Mouse (Mus musculus) left cerebral cortex, postnatal 4 days (tissue): ENCODE measurements around the gene Lyrm7. TPM values are rescaled to one million over a fixed set of nuclear protein-coding genes. Genes with fewer than 3 reads are reported as not detected.
"Not testable (repeated sequence)": the region's sequence is repeated elsewhere in the genome, so short reads cannot be mapped to it uniquely, and the experiment has no call there.

Experiments used
- DNase-seq: peaks from one replicate; pipeline ENCODE4 v3.0.0-alpha.2; 2022
- intact Hi-C: fragments of 180-260 bp; cut with DNase I; formaldehyde crosslinking; loops from one replicate; pipeline ENCODE4 v1.15.1; 2025
- total RNA-seq, 2 experiments: library from RNA; stranded (reverse); gene quantifications; 2 replicates each; pipeline ENCODE4 v1.2.3; 2021

Lyrm7 gene
- total RNA-seq, 2 experiments from 2014 or later, result 17.5 to 26.2 TPM

- DNase-seq, intact Hi-C loops: not testable (repeated sequence)
These were observed 1.8 kb downstream of the Lyrm7 start for GRCm38 (mm10) chr11:54858880-54859279.

- intact Hi-C loops, result no loop called here
- DNase-seq, result no peak
These were observed 9.1 kb downstream of the Lyrm7 start for GRCm38 (mm10) chr11:54851656-54852055.

DNA sequence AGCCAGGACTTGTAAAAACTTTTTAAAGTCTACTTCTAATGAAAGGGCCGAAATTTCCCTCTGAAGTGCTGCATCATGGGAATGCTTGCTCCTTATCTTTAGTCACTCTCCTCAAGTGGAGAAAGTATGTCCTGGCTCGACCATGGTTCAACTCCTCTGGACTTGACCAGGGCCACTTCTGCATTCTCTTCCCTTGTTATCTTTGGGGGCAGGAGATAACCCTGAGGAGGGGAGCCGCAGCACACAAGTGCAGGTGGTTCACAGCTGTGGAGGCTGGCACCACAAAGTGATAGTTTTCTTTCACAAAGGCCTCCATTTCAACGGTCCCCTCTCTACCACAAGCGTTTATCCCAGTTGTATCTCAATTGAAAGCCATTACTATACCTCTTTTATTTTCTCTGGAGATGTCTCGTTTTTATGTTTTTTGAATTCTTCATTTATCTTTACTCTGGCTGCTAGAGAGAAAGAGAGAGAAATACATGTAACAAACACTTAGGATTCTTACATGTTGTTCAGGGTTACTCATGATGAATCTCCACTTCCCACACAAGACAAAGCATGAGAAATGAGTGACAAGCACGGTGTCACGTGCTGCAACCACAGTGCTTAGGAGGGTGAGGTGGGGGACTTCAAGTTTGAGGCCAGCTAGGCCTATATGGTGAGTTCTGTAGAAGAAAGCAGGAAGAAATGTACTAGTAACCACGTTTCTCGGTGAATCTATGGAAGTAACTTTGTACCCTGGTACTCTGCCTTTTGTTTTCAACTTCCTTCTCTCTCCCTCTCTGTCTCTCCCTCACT lies 10.6 kb downstream of the Lyrm7 start:
- no peak for DNase-seq
- intact Hi-C loops, result no loop called here

DNA sequence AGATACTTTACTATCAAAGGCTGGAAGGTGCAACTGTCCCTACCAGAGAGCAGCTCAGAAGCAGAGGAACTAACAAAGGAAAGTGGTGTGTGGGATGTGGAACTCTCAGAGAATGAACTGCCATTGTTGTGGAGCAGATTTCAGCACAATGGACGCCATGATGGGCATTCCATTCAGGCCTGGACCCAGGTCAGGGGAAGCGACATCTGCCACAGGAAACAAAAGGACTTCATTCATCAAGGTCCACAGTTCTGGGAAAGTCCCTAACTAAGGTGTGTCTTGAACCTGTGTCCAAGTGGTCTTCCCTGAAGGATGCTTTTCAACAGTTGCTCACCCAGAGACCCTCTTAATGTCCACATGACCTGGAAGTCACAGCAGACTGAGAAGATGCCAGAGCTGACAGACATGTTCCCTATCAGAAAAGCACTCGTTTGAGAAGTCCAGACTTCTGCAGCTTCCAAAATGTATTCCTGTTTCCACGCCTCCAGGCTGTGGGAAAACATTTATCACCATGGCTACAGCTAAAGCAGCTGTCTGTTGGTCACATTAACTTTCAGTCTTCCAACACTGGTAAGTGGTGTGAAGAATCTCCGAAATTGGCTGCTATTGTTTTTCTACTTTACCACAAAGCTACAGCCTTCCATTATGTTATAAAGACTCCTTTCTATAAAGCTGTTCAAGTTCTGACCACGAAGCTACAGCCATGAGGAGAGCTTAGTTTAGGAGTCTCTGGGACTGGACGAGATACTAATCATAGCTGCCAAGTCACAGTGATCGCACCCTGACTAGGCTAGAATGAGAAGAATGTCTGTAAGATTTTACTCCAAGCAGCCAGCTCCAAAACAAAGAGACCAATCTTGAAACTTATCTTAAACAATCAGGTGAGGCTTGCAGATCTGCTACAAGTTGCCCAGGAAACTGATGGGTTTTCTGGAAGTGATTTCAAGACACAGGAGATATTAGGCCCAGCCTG lies 15.0 kb downstream of the Lyrm7 start:
- no peak for DNase-seq
- intact Hi-C loops, result no loop called here

GRCm38 (mm10) chr11:54844959-54845358 lies 15.8 kb downstream of the Lyrm7 start:
- DNase-seq, result no peak
- intact Hi-C loops, result no loop called here

GRCm38 (mm10) chr11:54844424-54844823 lies 16.3 kb downstream of the Lyrm7 start:
- no peak for DNase-seq
- intact Hi-C loops, result no loop called here

- intact Hi-C loops, result no loop called here
- no peak for DNase-seq
These were observed 19.8 kb downstream of the Lyrm7 start for GRCm38 (mm10) chr11:54840891-54841290.

DNA sequence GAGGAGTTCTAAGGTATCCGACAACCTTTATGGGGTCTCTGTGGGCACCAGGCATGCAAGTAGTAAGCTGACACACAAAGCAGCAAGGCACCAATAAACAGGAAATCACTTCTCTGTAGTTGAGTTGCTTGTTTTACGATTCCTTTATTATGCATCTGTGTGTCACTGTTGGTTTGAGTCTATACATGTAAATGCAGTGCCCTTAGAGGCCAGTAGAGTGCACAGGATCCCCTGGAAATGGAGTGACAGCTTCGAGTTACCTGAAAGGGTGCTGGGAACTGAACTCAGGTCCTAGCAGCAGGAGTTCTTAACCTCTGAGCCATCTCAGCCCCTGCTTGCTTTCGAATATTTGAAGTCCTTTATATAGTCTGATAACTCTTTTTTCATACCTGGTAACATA lies 21.0 kb downstream of the Lyrm7 start:
- no peak for DNase-seq
- intact Hi-C loops, result no loop called here

GRCm38 (mm10) chr11:54836106-54836505 lies 24.6 kb downstream of the Lyrm7 start:
- DNase-seq, result peak; percentile 57
- intact Hi-C loops, result no loop called here

GRCm38 (mm10) chr11:54834596-54834995 lies 26.1 kb downstream of the Lyrm7 start:
- no peak for DNase-seq
- intact Hi-C loops, result no loop called here

- intact Hi-C loops, result no loop called here
- no peak for DNase-seq
These were observed 26.9 kb downstream of the Lyrm7 start for GRCm38 (mm10) chr11:54833833-54834232.

DNA sequence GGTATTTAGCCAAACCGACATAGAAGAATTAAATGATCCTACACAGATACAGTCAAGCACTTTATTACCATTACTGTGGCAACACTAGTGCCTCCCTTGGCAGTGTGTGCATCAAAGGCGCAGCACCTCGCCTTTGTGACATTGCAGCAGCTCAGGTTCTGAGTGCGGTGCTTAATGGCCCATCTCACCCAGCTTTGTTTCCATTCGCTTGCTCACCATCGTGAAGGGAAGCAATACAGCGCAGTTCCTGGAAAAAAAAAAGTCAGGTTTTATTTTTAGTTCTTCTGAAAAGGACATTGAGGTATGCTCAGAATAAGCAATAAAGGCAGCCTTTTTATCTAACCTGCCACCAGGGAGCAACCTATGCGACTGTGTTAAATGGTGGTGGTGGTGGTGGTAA lies 33.9 kb downstream of the Lyrm7 start:
- intact Hi-C loops, result no loop called here
- DNase-seq, result no peak

DNA sequence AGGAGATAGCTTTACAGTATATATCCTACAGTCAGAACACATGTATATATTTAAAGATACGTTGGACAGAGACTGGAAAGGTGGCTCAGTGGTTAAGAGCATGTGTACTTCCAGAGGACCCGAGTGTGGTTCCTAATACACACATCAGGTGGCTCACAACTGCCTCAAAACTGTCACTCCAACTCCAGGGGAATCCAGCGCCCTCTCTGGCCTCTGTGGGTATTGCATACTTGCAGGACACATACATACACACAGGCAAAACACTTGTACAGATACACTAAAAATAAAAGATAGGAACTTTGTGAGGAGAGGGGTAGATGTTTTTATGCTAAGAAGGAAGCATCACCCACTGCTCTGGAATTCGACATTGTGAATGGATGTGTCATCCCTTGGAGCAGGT lies 34.9 kb downstream of the Lyrm7 start:
- DNase-seq, result no peak
- intact Hi-C loops, result no loop called here

DNA sequence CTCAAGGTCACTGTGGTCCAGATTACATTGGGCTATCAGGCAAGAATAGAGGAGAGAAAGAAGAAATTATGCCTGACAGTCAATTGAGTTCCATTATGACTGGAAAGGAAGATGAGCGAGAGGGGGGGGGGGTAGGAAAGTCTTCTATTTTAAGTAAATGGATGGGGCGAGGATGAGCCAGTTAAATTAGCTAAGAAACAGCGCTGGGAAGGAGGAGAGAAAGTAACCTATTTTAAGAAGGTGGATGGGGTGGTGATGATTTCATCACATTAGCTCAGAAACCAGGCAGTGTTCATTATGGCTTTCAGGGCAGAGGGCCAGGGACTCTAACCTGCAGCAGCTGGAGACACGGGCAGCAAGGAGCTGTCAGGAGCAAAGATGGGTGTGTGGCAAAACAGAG lies 37.2 kb downstream of the Lyrm7 start:
- no peak for DNase-seq

DNA sequence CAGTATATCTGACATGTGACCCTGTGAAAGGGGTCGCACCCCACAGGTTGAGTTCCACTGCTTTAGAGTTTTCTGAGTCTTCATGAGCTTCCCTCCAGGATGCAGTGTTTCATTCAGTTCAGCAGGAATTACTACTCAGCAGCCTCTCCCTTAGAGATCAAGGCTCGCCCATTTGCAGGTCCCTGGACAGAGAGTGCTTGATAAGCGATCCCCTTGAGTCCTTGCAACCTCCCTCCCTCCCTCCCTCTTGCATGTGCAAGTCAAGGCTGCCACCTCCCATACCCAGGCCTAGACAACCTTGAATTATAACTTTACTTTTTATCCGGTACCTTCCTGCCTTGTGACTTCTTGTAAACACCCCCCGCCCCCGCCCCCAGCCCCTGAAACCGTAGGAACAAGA lies 41.2 kb downstream of the Lyrm7 start:
- intact Hi-C loops, result no loop called here
- no peak for DNase-seq

More for the DNA sequence above, 37.2 kb downstream of the Lyrm7 start:
- intact Hi-C loops, result no loop called here

- intact Hi-C loops, result no loop called here
- peak; percentile 30 for DNase-seq
These were observed 43.3 kb downstream of the Lyrm7 start for GRCm38 (mm10) chr11:54817449-54817848.

DNA sequence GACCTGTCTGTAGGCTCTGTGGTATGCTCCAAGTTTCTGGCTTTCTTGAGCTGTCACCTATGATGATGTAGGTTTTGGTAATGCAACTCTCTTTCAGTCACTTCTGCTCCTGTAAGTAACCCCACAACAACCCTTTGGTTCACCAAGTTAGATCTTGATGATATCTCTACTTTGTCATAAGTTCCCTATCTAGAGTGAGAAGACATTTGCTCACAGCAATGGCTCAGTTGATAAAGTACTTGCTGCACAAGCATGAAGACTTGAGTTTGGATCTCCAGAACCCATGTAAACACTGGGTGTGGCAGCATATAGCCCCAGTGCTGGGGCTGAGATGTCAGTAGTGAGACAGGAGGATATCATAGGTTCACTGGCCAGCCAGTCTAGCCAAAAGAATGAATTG lies 45.1 kb downstream of the Lyrm7 start:
- intact Hi-C loops, result no loop called here
- DNase-seq, result no peak

DNA sequence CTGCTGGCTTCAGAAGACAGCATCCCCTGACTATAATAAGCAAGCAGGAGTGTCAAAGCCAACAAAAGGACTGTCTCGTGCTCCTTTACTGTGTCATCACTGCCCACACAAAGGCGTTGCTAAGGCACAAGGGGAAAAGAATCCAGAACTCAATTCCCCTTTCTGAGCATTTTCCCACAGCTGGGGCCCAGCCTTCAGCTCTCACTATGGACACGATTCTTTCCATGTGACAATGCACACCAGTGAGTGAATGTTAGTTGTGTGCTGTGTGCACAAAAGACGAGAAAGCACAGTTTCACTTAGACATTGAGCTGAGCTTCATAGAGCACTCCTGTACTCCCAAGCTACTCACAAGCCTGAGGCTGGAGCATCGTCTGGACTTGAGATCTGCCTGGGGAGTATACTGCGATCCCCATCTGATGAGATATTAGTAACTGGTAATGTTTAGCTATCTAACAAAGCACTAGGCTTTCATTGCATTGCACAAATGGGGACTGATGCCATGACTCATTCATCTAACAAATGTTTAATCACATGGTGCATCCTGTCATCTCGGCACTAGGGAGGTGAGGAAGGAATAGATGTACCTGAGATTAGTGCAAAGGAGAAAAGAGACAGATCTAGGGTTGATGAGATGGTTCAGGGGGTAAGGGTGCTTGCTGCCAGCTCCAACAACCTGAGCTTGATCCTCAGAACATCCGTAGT lies 47.8 kb downstream of the Lyrm7 start:
- intact Hi-C loops, result no loop called here
- peak; percentile 24 for DNase-seq

GRCm38 (mm10) chr11:54812314-54812713 lies 48.4 kb downstream of the Lyrm7 start:
- DNase-seq, result no peak
- intact Hi-C loops, result no loop called here

- intact Hi-C loops, result no loop called here
- no peak for DNase-seq
These were observed 49.7 kb downstream of the Lyrm7 start for GRCm38 (mm10) chr11:54811054-54811453.

- DNase-seq, result no peak
- intact Hi-C loops, result no loop called here
These were observed 51.1 kb downstream of the Lyrm7 start for GRCm38 (mm10) chr11:54809582-54809981.
